Mouse (Mus musculus): ENCODE data around the gene Myo1a.
A peak's percentile ranks its signal among the peaks of the same experiment; 100 is the strongest.

Gene Myo1a

DNA sequence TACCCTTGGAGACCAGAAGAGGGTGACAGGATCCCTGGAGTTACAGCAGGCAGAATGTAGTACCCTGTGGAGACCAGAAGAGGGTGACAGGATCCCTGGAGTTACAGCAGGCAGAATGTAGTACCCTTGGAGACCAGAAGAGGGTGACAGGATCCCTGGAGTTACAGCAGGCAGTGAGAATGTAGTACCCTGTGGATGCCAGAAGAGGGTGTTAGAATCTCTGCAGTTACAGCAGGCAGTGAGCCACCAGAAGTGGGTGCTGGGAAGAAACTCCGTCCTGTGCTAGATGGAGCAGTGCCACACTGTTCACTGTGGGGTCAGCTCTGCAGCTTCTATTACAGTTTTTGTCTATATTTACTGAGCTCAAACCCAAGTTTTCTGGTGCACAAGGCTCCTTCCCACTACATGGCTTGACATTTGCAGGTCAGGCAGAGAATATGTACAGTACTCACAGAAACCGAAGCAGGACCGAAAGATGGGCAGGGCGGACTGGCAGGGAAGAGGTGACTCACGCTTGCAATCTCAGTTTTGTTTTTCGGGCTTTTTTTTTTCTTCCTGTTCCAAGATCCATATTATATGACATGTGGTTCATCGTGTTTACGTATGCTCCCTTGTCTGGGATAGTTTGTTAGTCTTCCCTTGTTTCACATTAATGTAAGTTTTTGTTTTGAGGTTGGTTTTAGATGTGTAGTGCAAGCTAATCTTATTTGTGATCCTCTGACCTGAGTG, 30.0 kb upstream of the Myo1a start:
- peak; percentile 80 to 87 for DNase-seq (ENCODE audit: low spot score in 2 of 2)

- DNase-seq (ENCODE audit: low spot score in 2 of 2), result no peak
Observed at GRCm38 (mm10) chr10:127675859-127676398, 29.0 kb upstream of the Myo1a start.

- peak; percentile 92 for DNase-seq (ENCODE audit: low spot score in 2 of 2)
Observed at GRCm38 (mm10) chr10:127676691-127677548, 28.1 kb upstream of the Myo1a start.

DNA sequence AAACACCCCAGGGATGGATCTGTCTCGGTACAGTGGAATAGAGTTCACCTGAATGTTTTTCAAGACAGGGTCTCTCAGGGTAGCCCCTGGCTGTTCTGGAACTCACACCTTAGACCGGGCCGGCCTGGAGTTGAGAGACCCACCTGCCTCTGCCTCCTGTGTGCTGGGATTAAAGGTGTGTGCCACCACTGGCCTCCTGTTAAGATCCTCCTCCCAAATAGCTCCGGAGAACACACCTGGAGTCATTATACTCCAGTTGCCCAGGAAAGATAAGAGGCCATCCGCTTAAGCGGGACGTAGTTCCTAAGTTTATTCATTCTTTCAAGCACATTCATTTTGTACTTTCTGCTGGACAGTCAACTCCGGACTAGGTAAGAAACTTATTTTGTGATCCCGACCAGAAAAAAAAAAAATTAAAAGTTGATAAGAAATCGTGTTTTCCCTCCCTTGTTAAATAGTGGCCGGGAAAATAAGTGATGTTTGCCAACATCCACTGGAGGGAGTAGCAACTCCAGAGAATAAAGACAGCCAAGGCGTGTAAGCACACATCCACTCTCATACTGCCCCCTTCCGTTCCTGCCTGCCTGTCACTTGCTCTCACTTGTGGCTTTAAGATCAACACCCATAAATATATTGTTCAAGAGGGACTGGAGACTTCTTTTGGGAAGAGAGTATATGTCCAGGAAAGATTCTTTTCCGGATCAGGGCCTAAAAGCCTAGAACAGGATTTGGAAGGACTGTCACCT, 27.2 kb upstream of the Myo1a start:
- DNase-seq (ENCODE audit: low spot score in 2 of 2), result peak; percentile 44 to 56

DNA sequence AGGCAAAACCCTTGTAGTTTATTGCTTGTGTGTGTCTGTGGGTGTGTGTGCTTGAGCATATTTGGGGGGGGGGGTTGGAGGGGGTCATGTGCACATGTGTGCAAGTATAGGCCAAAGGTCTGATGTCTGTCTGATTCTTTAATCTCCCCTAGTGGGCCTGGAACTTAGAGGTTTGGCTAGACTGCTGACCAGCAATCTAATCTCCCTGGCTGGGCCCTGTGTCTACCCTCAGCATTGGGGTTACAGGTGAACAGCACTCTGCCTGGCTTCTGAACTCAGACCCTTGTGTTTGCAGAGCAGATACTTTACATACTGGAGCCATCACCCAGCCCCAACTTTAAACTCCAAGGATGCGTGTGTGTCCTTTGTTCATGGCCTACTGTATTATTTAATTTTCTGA, 25.8 kb upstream of the Myo1a start:
- no peak for DNase-seq (ENCODE audit: low spot score in 2 of 2)

DNA sequence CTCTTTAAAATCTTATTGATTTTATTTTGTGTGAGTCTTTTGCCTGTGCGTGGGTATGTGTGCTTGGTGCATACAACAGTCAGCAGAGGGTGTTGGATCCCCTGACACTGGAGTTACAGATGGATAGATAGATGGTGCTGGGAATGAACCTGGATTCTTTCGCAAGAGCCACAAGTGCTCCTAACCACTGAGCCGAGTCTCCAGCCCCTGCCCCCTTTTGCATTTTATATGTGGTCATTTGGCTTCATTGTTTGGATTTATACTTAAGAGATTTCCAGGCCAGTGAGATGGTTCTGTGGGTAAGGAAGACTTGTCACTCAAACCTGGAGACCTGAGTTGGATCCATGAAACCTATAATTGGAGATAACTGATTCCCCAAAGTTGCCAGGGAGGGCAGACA, 25.1 kb upstream of the Myo1a start:
- DNase-seq (ENCODE audit: low spot score in 2 of 2), result no peak

DNA sequence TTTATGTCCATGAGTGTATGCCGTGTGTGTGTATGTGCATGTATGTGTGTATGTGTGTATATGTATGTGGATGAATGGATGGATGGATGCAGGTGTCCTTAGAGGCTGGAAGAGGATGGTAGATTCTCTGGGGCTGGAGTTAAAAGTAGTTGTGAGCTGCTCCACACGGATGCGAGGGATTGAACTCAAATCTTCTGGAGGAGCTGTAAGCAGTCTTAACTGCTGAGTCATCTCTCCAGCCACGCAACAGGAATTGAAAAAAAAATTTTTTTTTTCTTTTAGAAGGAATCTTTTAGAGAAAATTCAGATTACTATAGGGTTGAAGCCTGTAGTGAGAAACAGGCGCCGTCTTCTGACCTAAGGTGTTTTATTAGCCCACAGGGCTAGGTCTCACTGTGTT, 22.1 kb upstream of the Myo1a start:
- DNase-seq (ENCODE audit: low spot score in 2 of 2), result no peak

DNA sequence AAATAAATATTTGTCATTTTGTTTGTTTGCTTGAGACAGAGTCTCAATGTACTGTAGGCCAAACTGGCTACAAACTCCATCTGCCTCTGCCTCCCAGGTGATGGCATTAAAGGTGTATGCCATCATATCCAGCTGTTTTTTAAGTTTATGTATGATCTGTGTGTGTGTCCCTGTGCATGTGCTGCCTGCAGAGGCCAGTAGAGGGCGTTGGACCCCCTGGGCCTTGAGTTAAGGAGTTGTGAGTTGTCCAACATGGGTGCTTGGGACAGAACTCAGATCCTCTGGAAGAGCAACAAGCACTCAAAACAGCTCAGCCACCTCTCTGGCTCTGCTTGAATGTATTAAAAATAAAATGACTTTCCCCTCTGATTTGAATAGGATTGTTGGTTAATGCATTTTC, 13.9 kb upstream of the Myo1a start:
- DNase-seq (ENCODE audit: low spot score in 2 of 2), result no peak

- no peak for DNase-seq (ENCODE audit: low spot score in 2 of 2)
Observed at GRCm38 (mm10) chr10:127694636-127695035, 10.3 kb upstream of the Myo1a start.

DNA sequence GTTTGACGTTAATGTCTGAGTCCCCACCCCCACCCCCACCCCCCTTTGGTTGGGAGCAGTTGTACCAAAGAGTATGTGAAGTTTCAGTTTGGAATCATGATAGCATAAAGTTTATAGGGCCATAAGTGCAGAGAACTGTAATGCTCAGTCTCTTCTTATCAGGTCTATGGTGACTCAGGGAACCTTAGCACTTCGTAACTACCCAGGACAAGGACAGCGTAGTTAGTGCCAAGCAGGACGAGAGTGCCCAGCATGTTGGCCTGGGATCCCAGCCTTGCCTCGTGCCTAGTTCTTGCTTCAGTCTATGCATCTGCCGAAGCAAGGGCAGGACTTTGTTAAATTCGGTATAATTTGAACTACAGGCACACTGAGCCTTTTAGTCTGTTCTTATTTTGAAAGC, 9.2 kb upstream of the Myo1a start:
- no peak for DNase-seq (ENCODE audit: low spot score in 2 of 2)

DNA sequence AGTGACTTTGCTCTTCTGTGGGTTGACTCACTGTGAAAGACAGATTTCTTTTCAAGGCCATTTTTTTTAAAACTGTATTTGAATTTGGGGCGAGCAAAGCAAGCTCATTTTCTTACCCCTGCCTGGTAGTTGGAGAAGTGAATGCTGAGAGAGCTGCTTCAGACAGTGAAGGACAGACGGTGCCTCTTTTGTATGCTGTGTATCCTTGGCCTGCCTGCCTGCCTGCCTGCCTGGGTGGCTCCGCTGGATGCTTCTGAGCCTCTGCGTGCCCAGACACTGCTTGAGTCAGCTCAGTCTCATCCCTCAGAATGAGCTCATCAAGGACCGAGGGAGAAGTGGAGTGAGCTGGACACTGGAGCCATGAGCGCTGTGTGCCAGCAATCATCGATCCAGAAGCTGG, 6.0 kb upstream of the Myo1a start:
- DNase-seq (ENCODE audit: low spot score in 2 of 2), result no peak

DNA sequence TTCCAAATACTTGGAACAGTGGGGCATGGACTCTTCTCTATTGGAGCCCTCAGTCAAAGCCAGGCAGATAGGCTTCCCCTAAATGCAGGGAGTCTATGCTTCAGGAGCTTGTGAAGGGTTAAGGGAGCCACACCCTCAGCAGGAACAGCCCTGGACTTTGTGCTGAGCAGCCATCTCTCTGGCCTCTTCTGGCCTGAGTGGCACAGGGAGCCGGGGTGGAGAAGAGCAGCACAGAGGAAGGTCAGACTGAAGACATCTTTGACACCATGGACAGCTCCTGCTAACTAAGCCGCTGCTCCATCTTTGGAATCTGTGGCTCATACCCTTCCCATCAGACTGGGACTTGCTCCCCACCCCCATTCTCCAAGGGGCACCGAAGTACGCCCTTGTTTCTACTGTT, 1.7 kb upstream of the Myo1a start:
- DNase-seq (ENCODE audit: low spot score in 2 of 2), result no peak

DNA sequence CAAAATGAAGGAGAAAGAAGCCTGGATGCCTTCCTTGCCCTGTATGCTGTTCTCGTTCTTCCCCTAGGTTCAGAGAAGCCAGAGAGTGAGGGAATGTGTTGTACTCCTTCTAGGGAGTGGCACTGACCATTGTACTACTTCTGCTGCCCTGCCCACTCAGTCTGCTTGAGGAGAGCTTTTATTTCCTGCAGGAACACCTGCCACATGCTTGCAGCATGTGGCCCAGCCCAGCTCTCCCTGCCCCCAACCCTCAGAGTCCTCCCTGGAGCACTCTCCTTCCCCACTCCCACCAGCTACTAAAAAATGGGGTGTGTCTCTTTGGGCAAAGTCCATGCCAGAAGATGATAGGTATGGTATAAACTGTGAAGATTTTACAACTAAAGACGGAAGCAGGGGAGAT, 677 bp upstream of the Myo1a start:
- DNase-seq (ENCODE audit: low spot score in 2 of 2), result no peak

DNA sequence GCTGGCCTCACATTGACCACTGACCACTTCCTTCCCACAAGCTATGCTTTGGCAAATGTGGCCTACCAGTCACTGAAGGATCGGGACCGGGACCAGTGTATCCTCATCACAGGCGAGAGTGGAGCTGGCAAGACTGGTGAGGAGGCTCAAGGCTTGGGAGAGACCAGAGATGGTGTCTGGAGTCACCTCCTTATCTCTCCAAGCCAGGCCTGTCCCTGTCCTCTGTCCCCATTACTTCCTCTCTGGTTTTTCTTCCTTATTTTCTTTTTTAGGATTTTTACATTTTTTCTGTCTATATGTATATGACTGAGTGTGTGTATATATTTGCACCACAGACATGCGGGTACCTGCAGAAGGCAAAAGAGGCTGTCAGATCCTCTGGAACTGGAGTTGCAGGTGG, 813 bp downstream of the Myo1a start:
- no peak for DNase-seq (ENCODE audit: low spot score in 2 of 2)

- DNase-seq (ENCODE audit: low spot score in 2 of 2), result no peak
Observed at GRCm38 (mm10) chr10:127707721-127708120, 2.8 kb downstream of the Myo1a start.

GRCm38 (mm10) chr10:127708850-127709370, 3.9 kb downstream of the Myo1a start:
- DNase-seq (ENCODE audit: low spot score in 2 of 2), result no peak

GRCm38 (mm10) chr10:127710331-127710730, 5.4 kb downstream of the Myo1a start:
- no peak for DNase-seq (ENCODE audit: low spot score in 2 of 2)

DNA sequence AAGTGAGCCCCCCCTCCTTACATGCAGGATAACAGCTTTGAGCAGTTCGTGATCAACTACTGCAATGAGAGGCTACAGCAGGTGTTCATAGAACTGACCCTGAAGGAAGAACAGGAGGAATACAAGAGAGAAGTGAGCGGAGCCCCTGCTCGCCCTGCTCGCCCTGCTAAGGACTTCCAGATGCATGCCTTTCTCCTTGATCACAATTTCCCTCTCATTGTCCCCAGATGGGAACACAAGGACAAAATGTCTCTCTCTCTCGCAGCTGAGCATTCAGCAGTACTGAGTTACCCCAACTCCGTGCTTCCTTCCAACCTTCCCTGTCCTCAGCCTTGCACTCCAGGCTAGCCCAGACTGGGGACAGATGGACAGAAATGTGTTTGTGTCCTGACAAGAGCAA, 7.8 kb downstream of the Myo1a start:
- DNase-seq (ENCODE audit: low spot score in 2 of 2), result no peak

DNA sequence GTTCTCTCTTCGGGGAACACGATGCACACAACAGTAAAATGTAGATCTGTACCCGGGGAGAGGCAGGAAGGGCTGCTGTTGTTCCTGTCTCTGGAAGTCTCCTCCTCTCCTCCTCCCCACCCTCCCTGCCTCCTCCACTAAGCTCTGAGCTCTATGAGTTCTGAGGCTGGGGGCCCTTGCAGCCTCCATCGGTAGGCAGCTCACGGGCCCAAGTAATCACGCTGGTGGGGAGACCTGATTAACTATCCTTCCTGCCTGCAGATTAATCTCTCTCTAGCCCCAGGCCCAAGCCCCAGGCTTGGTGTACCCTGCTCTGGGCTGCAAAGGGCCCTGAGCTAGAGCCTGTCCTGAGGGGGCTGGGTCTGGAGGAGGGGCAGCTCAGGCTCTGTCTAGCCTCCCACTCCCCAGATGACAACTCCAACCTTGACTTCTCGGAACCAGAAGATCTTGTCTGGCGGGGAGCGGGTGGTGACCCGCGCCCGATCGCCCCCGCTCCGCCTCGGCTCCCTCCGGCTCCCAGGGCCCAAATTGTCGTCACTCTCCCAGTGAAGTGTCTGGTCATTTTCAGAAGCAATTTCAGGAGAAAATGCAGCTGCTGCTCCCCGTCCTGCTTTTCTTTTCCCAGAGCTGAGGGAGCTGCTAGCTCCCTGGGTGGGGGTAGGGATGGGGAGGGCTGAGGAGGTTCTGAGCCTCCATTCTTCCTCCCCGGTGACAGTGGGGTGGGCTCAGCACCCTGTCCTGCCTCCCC, 16.9 kb downstream of the Myo1a start:
- no peak for DNase-seq (ENCODE audit: low spot score in 2 of 2)

DNA sequence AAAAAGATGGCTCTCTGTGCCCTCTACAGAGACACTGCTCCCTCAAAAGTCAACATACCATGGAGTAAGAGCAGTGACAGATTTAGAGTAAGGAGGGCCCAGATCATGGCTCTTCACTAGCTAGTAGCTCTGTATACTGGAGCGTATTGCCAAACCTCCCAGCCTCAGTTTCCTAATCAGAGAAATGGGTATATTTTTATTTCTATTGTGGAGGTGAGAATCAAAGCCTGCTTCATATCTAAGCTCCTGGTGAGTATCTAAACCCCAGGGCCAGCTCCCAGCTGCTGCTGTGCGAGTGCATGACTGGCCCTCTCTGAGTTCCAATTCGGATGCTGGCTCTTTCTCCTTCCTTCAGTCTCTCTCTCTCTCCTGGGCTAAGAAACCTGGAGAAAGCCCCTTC, 19.2 kb downstream of the Myo1a start, which contains the start of gene Tac2:
Gene Tac2, plus strand, starts transcription at position 301 of the 400 bp plus-strand sequence.
- no peak for DNase-seq (ENCODE audit: low spot score in 2 of 2)

- DNase-seq (ENCODE audit: low spot score in 2 of 2), result no peak
Observed at GRCm38 (mm10) chr10:127725136-127725535, 20.2 kb downstream of the Myo1a start.
